Mouse (Mus musculus): ENCODE data around the gene Arhgap19. TPM values are rescaled to one million over a fixed set of nuclear protein-coding genes. Genes with fewer than 3 reads are reported as not detected.

Arhgap19 gene
- polyA plus RNA-seq, 2 experiments: 21.8 to 29.5 TPM

GRCm38 (mm10) chr19:41817325-41817724 lies 15.5 kb upstream of the Arhgap19 start:
- no peak overlapping the region for H3K4me3 ChIP-seq (ENCODE audit: insufficient read depth in 1 of 2, low read depth in 2 of 2, low read length in 2 of 2)
- H3K27ac ChIP-seq: no peak overlapping the region
- TF ChIP-seq CTCF (IDR thresholded peaks at IDR 0.05; ENCODE audit: low read depth) (no peak), EP300 (IDR thresholded peaks at IDR 0.05; ENCODE audit: low read depth) (no peak)
- H3K4me1 ChIP-seq (replicated peaks; ENCODE audit: control insufficient read depth in 2 of 2, insufficient read depth in 2 of 2, low read length in 1 of 2): peaks cover 9 to 21% of the 10 kb centered on the region in 2 experiments
- H3K27me3 ChIP-seq (ENCODE audit: control insufficient read depth, insufficient read depth, low read length): no peaks in the 10 kb centered on the region
- WGBS (ENCODE audit: insufficient replicate concordance): 74% methylated on average over 10 of the region's 10 CpGs
- H3K4me2 ChIP-seq (ENCODE audit: low read depth): no peak overlapping the region
- H3K9me3 ChIP-seq (ENCODE audit: control insufficient read depth, low read length): no peaks in the 10 kb centered on the region
- no peaks in the 10 kb centered on the region for H3K36me3 ChIP-seq (replicated peaks; ENCODE audit: control insufficient read depth, insufficient read depth, low read depth)
- ATAC-seq (ENCODE audit: insufficient read depth) (no peak), DNase-seq (ENCODE audit: low read depth in 3 of 3, low spot score in 3 of 3) (no peak)
- no peak overlapping the region for H3K9ac ChIP-seq (replicated peaks)

GRCm38 (mm10) chr19:41816915-41817314 lies 15.1 kb upstream of the Arhgap19 start:
- H3K27ac ChIP-seq: no peak overlapping the region
- no peak overlapping the region for H3K9ac ChIP-seq (replicated peaks)
- 60% methylated on average over 5 of the region's 5 CpGs for WGBS (ENCODE audit: insufficient replicate concordance)
- TF ChIP-seq CTCF (IDR thresholded peaks at IDR 0.05; ENCODE audit: low read depth): no peak
- H3K36me3 ChIP-seq (replicated peaks; ENCODE audit: control insufficient read depth, insufficient read depth, low read depth): no peaks in the 10 kb centered on the region
- H3K4me3 ChIP-seq (ENCODE audit: insufficient read depth in 1 of 2, low read depth in 2 of 2, low read length in 2 of 2): no peak overlapping the region
- no peak overlapping the region for H3K4me2 ChIP-seq (ENCODE audit: low read depth)
- DNase-seq (ENCODE audit: low read depth in 3 of 3, low spot score in 3 of 3) (no peak), ATAC-seq (ENCODE audit: insufficient read depth) (no peak)
- H3K4me1 ChIP-seq (replicated peaks; ENCODE audit: control insufficient read depth in 2 of 2, insufficient read depth in 2 of 2, low read length in 1 of 2): peaks cover 9 to 21% of the 10 kb centered on the region in 2 experiments
- H3K27me3 ChIP-seq (ENCODE audit: control insufficient read depth, insufficient read depth, low read length): no peaks in the 10 kb centered on the region
- H3K9me3 ChIP-seq (ENCODE audit: control insufficient read depth, low read length): no peaks in the 10 kb centered on the region

GRCm38 (mm10) chr19:41816410-41816809 lies 14.6 kb upstream of the Arhgap19 start:
- Histone ChIP-seq H3K36me3 (replicated peaks; ENCODE audit: control insufficient read depth, insufficient read depth, low read depth) (no peaks in the 10 kb centered on the region), H3K27me3 (ENCODE audit: control insufficient read depth, insufficient read depth, low read length) (no peaks in the 10 kb centered on the region), H3K27ac (no peak overlapping the region), H3K4me1 (replicated peaks; ENCODE audit: control insufficient read depth in 2 of 2, insufficient read depth in 2 of 2, low read length in 1 of 2) (peaks cover 9 to 21% of the 10 kb centered on the region in 2 experiments), H3K9me3 (ENCODE audit: control insufficient read depth, low read length) (no peaks in the 10 kb centered on the region), H3K4me2 (ENCODE audit: low read depth) (no peak overlapping the region), H3K9ac (replicated peaks) (no peak overlapping the region), H3K4me3 (ENCODE audit: insufficient read depth in 1 of 2, low read depth in 2 of 2, low read length in 2 of 2) (no peak overlapping the region)
- TF ChIP-seq CTCF (IDR thresholded peaks at IDR 0.05; ENCODE audit: low read depth) (no peak), EP300 (IDR thresholded peaks at IDR 0.05; ENCODE audit: low read depth) (no peak)
- WGBS (ENCODE audit: insufficient replicate concordance): 62% methylated on average over 5 of the region's 5 CpGs
- DNase-seq (ENCODE audit: low read depth in 3 of 3, low spot score in 3 of 3) (no peak), ATAC-seq (ENCODE audit: insufficient read depth) (no peak)

GRCm38 (mm10) chr19:41813374-41813773 lies 11.5 kb upstream of the Arhgap19 start:
- Histone ChIP-seq H3K4me1 (replicated peaks; ENCODE audit: control insufficient read depth in 2 of 2, insufficient read depth in 2 of 2, low read length in 1 of 2) (peaks cover 13 to 26% of the 10 kb centered on the region in 2 experiments), H3K27ac (no peak overlapping the region; the same call in 1 of the 2 replicates), H3K9ac (replicated peaks) (no peak overlapping the region), H3K36me3 (replicated peaks; ENCODE audit: control insufficient read depth, insufficient read depth, low read depth) (no peaks in the 10 kb centered on the region), H3K9me3 (ENCODE audit: control insufficient read depth, low read length) (no peaks in the 10 kb centered on the region), H3K4me2 (ENCODE audit: low read depth) (no peak overlapping the region), H3K4me3 (ENCODE audit: insufficient read depth in 1 of 2, low read depth in 2 of 2, low read length in 2 of 2) (no peak overlapping the region), H3K27me3 (ENCODE audit: control insufficient read depth, insufficient read depth, low read length) (no peaks in the 10 kb centered on the region)
- peak; percentile 71; the same call in 1 of the 2 replicates for ATAC-seq (ENCODE audit: insufficient read depth)
- TF ChIP-seq EP300 (IDR thresholded peaks at IDR 0.05; ENCODE audit: low read depth) (0 out of 2 replicates have a peak, but pooled peaks have one; percentile 23), CTCF (IDR thresholded peaks at IDR 0.05; ENCODE audit: low read depth) (no peak)
- no peak for DNase-seq (ENCODE audit: low read depth in 3 of 3, low spot score in 3 of 3)
- WGBS (ENCODE audit: insufficient replicate concordance): 41% methylated on average over 4 of the region's 4 CpGs

- 77% methylated on average over 10 of the region's 10 CpGs for WGBS (ENCODE audit: insufficient replicate concordance)
- H3K4me1 ChIP-seq (replicated peaks; ENCODE audit: control insufficient read depth in 2 of 2, insufficient read depth in 2 of 2, low read length in 1 of 2): peaks cover 21 to 35% of the 10 kb centered on the region in 2 experiments
- no peak for TF ChIP-seq CTCF (IDR thresholded peaks at IDR 0.05; ENCODE audit: low read depth)
- no peak for TF ChIP-seq EP300 (IDR thresholded peaks at IDR 0.05; ENCODE audit: low read depth)
- H3K4me3 ChIP-seq (ENCODE audit: insufficient read depth in 1 of 2, low read depth in 2 of 2, low read length in 2 of 2): no peak overlapping the region
- H3K27me3 ChIP-seq (ENCODE audit: control insufficient read depth, insufficient read depth, low read length): no peaks in the 10 kb centered on the region
- no peaks in the 10 kb centered on the region for H3K9me3 ChIP-seq (ENCODE audit: control insufficient read depth, low read length)
- no peak overlapping the region for H3K4me2 ChIP-seq (ENCODE audit: low read depth)
- DNase-seq (ENCODE audit: low read depth in 3 of 3, low spot score in 3 of 3): no peak
- H3K27ac ChIP-seq: no peak overlapping the region
- H3K9ac ChIP-seq (replicated peaks): no peak overlapping the region
- H3K36me3 ChIP-seq (replicated peaks; ENCODE audit: control insufficient read depth, insufficient read depth, low read depth): no peaks in the 10 kb centered on the region
- ATAC-seq (ENCODE audit: insufficient read depth): no peak
Observed at GRCm38 (mm10) chr19:41812525-41812924, 10.7 kb upstream of the Arhgap19 start.

Measured in liver, embryonic 14.5 days (tissue).